Mouse (Mus musculus) limb, embryonic 10.5 days (tissue): ENCODE data around the gene Hoxc11. TPM values are rescaled to one million over a fixed set of nuclear protein-coding genes. Genes with fewer than 3 reads are reported as not detected.

Experiments
- DNase-seq: peaks from one replicate; pipeline ENCODE4 v3.0.0-alpha.2; 2017; ENCODE audit warnings: low spot score
- H3K27ac ChIP-seq: fragments of 300-500 bp; sonication (generic); 2 replicates; pipeline ENCODE4 v1.5.1; 2016; ENCODE audit warnings: mild to moderate bottlenecking
- H3K27me3 ChIP-seq: fragments of 300-500 bp; sonication (generic); 2 replicates; pipeline ENCODE4 v1.6.1; 2016; ENCODE audit warnings: low read depth, mild to moderate bottlenecking; ENCODE audit not compliant: poor library complexity, severe bottlenecking
- H3K36me3 ChIP-seq: fragments of 300-500 bp; sonication (generic); 2 replicates; pipeline ENCODE4 v1.6.1; 2016; ENCODE audit warnings: mild to moderate bottlenecking, moderate library complexity
- H3K4me1 ChIP-seq: fragments of 300-500 bp; sonication (generic); 2 replicates; pipeline ENCODE4 v1.6.1; 2016
- H3K4me3 ChIP-seq: fragments of 300-500 bp; sonication (generic); 2 replicates; pipeline ENCODE4 v1.5.1; 2016; ENCODE audit warnings: mild to moderate bottlenecking, moderate library complexity
- H3K9me3 ChIP-seq: fragments of 300-500 bp; sonication (generic); replicated peaks from 2 replicates; pipeline ENCODE4 v1.6.1; 2016; ENCODE audit warnings: mild to moderate bottlenecking
- WGBS: fragments of 180-500 bp; shearing (Covaris S2); methylation state at CpG from one replicate; pipeline ENCODE4 v1.1.7; 2016; 5-methylcytosine and 5-hydroxymethylcytosine counted together
- polyA plus RNA-seq: library from polyadenylated mRNA; unstranded; fragments of >200 nt; fragmentation: Nextera tagmentation; extraction: Ambion mirVana; gene quantifications from 2 replicates; pipeline ENCODE4 v1.2.1, GENCODE M21; 2016

The Hoxc11 gene
- polyA plus RNA-seq, 1 experiment from 2014 or later: 4.7 TPM

DNA sequence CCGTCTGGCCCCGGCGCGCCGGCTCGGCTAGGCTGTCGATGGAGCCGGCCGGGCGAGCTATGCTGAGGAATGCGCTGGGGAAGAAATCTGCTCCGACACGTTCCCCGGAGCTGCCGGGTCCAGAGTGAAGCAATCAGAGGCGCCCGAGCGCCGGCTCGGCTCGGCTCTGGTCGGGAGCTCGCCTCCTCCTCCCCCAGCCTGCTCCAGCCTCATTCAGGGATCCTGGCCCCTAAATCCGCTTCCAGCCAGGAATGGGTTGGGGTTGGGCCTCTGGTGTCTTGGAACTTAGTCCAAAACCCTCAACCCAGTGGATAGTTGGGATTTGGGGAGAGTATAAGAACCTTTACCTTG, 32.2 kb upstream of the Hoxc11 start:
- Histone ChIP-seq H3K4me1 (peaks cover 17% of the 10 kb centered on the region), H3K9me3 (no peaks in the 10 kb centered on the region), H3K36me3 (no peaks in the 10 kb centered on the region), H3K27ac (peak overlapping the region; percentile 66), H3K27me3 (peaks cover 100% of the 10 kb centered on the region), H3K4me3 (peak overlapping the region; percentile 41)
- WGBS: 0% methylated on average over 24 of the region's 24 CpGs
- DNase-seq: peak; percentile 68

- peak; percentile 53 for DNase-seq
- H3K4me1 ChIP-seq: peaks cover 17% of the 10 kb centered on the region
- 18% methylated on average over 6 of the region's 6 CpGs for WGBS
- H3K27ac ChIP-seq: no peak overlapping the region
- H3K4me3 ChIP-seq: no peak overlapping the region
- H3K36me3 ChIP-seq: no peaks in the 10 kb centered on the region
- H3K9me3 ChIP-seq: no peaks in the 10 kb centered on the region
- peaks cover 100% of the 10 kb centered on the region for H3K27me3 ChIP-seq
Observed at GRCm38 (mm10) chr15:102922636-102923500, 31.4 kb upstream of the Hoxc11 start.

DNA sequence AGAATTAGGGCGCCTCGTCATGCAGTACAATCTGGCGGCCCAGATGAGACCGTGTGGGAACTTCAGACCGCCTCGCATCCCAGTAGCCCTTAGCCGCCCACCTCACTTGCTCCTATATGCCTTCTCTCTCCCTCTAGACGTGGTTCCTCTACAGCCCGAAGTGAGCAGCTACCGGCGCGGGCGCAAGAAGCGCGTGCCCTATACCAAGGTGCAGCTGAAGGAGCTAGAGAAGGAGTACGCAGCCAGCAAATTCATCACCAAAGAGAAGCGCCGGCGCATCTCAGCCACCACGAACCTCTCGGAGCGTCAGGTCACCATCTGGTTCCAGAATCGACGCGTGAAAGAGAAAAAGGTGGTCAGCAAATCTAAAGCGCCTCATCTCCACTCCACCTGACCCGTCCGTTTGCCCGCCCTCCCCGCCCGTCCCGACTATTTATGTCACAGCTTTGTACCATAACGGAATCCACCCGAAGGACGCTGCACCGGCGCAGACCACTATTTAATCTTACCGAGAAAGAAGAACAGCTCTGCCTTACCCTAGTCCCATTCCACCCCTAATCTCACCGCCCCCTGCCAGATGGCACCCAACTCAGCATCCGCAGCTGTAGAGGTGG, 27.1 kb upstream of the Hoxc11 start:
- Histone ChIP-seq H3K36me3 (no peaks in the 10 kb centered on the region), H3K4me1 (peaks cover 8% of the 10 kb centered on the region), H3K27ac (no peak overlapping the region), H3K4me3 (no peak overlapping the region), H3K27me3 (peaks cover 100% of the 10 kb centered on the region), H3K9me3 (no peaks in the 10 kb centered on the region)
- under 1% methylated on average over 40 of the region's 40 CpGs for WGBS
- peak; percentile 67 for DNase-seq

DNA sequence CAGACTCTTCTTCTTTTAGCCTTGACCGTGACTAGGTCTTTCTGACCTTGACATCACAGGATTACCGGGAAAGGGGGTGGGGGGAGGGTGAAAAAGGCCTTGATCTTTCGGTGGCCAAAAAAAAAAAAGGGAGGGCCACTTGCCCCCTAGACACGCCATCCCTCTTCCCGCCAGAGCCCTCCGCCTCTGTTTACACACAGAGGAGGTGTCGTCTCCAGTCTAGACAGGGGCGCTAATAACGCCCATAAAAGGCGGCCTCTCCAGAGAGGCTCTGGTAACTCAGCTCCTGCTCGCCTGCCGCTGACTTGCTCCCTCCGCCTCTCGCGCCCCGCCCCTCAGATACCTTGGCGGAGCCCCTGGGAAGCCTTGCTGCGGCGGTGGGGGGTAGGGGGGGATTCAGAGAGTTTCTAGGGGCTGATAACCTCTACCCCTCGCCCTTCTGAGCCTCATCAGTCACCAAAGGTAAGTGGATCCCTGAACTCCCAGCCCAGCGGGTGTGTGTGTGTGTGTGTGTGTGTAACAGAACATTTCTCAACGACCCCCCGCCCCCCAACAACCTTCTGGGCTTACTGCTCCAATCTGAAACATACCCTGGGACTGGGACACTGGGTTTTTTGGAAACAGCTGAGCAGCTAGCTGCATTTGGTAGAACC, 22.4 kb upstream of the Hoxc11 start:
- Histone ChIP-seq H3K9me3 (no peaks in the 10 kb centered on the region), H3K4me1 (peaks cover 18% of the 10 kb centered on the region), H3K27me3 (peaks cover 100% of the 10 kb centered on the region), H3K4me3 (0 out of 2 replicates have a peak overlapping the region, but pooled peaks have one; percentile 7), H3K36me3 (no peaks in the 10 kb centered on the region), H3K27ac (no peak overlapping the region)
- WGBS: under 1% methylated on average over 23 of the region's 23 CpGs
- peak; percentile 61 for DNase-seq

DNA sequence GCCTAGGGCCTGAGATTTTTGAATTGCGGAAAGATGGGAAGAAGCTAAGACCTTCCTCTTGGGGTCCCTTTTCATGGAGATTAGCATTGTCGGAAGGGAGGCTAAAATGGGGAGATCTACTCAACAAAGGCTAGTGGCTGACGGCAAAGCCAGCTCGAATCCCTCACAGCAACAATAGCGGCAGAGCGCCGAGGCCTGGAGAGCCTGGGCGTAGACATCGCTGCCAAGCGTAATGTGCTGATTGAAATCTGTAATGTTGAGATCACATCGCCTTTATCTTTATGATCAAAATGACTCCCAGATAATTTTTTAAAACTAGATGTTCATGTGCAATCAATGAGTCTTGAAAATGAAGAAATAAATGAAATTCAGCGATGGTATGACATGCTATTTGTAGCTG, 19.8 kb upstream of the Hoxc11 start:
- peaks cover 100% of the 10 kb centered on the region for H3K27me3 ChIP-seq
- H3K4me3 ChIP-seq: 0 out of 2 replicates have a peak overlapping the region, but pooled peaks have one; percentile 0
- H3K36me3 ChIP-seq: no peaks in the 10 kb centered on the region
- H3K9me3 ChIP-seq: no peaks in the 10 kb centered on the region
- H3K27ac ChIP-seq: no peak overlapping the region
- DNase-seq: no peak
- H3K4me1 ChIP-seq: peaks cover 36% of the 10 kb centered on the region
- under 1% methylated on average over 12 of the region's 12 CpGs for WGBS

- Histone ChIP-seq H3K4me3 (0 out of 2 replicates have a peak overlapping the region, but pooled peaks have one; percentile 0), H3K27me3 (peaks cover 100% of the 10 kb centered on the region), H3K4me1 (peaks cover 41% of the 10 kb centered on the region), H3K27ac (no peak overlapping the region), H3K36me3 (no peaks in the 10 kb centered on the region), H3K9me3 (no peaks in the 10 kb centered on the region)
- peak; percentile 74 for DNase-seq
- WGBS: under 1% methylated on average over 27 of the region's 27 CpGs
Observed at GRCm38 (mm10) chr15:102934897-102935296, 19.3 kb upstream of the Hoxc11 start.

GRCm38 (mm10) chr15:102936279-102936972, 17.8 kb upstream of the Hoxc11 start, which contains the start of gene Hoxc12:
Gene Hoxc12, plus strand, starts transcription at chr15:102936757.
- Histone ChIP-seq H3K27ac (peak within 1 kb of the TSS; percentile 70), H3K27me3 (peaks cover 100% of the 10 kb centered on the region), H3K36me3 (no peaks in the 10 kb centered on the region), H3K4me3 (peak within 1 kb of the TSS; percentile 32), H3K9me3 (no peaks in the 10 kb centered on the region), H3K4me1 (peaks cover 42% of the 10 kb centered on the region)
- no peak for DNase-seq
- WGBS: 2% methylated on average over 31 of the region's 31 CpGs

- WGBS: under 1% methylated on average over 50 of the region's 50 CpGs
- peak overlapping the region; percentile 32 for H3K4me3 ChIP-seq
- peaks cover 100% of the 10 kb centered on the region for H3K27me3 ChIP-seq
- DNase-seq: no peak
- no peaks in the 10 kb centered on the region for H3K9me3 ChIP-seq
- H3K36me3 ChIP-seq: no peaks in the 10 kb centered on the region
- peaks cover 37% of the 10 kb centered on the region for H3K4me1 ChIP-seq
- peak overlapping the region; percentile 70 for H3K27ac ChIP-seq
Observed at GRCm38 (mm10) chr15:102937036-102937666, 17.1 kb upstream of the Hoxc11 start.

GRCm38 (mm10) chr15:102939256-102940155, 14.7 kb upstream of the Hoxc11 start:
- no peaks in the 10 kb centered on the region for H3K36me3 ChIP-seq
- H3K9me3 ChIP-seq: no peaks in the 10 kb centered on the region
- peak; percentile 62 for DNase-seq
- peak overlapping the region; percentile 36 for H3K4me3 ChIP-seq
- peak overlapping the region; percentile 44 for H3K27ac ChIP-seq
- peaks cover 100% of the 10 kb centered on the region for H3K27me3 ChIP-seq
- under 1% methylated on average over 34 of the region's 34 CpGs for WGBS
- peaks cover 48% of the 10 kb centered on the region for H3K4me1 ChIP-seq

DNA sequence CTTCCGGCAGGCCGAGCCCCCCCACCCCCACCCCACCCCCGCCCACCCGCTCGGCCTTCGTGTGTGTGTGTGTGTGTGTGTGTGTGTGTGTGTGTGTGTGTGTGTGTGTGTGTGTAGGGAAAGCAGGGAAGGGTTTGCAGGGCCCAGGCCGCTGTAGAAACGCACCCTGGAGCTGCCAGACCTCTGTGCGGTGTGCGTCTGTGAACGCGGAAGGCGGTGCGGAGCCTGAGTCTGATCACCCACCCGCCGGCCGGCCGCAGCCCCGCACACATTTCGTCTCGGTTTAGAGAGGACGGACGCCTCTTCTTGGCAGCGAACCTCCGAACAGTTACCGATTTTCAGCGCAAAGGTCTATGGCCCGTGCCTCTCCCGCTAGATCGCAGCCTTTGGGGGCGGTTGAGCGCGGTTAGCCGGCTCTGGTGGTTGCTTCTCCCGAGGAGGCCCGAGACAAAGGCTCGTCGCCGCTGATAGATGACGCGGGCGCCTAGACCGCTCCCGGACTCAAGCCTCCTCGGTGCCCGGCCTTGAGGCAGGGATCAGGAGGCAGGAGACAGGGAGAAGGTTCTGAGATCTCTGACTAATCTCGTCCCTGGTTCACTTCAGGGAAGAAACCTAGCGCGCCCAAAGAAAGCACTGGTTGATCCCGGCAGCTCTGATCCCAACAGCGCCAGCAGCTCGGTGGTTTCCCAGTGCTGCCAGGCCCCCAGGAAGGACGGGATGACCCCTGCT, 11.3 kb upstream of the Hoxc11 start:
- peak overlapping the region; percentile 87 for H3K27ac ChIP-seq
- no peaks in the 10 kb centered on the region for H3K36me3 ChIP-seq
- H3K9me3 ChIP-seq: no peaks in the 10 kb centered on the region
- under 1% methylated on average over 53 of the region's 53 CpGs for WGBS
- H3K4me1 ChIP-seq: peaks cover 36% of the 10 kb centered on the region
- DNase-seq: peak; percentile 72
- H3K27me3 ChIP-seq: peaks cover 100% of the 10 kb centered on the region
- H3K4me3 ChIP-seq: peak overlapping the region; percentile 51

- peak overlapping the region; percentile 87 for H3K27ac ChIP-seq
- peaks cover 34% of the 10 kb centered on the region for H3K4me1 ChIP-seq
- H3K4me3 ChIP-seq: peak overlapping the region; percentile 51
- no peaks in the 10 kb centered on the region for H3K9me3 ChIP-seq
- no peaks in the 10 kb centered on the region for H3K36me3 ChIP-seq
- no peak for DNase-seq
- WGBS: 1% methylated on average over 5 of the region's 5 CpGs
- H3K27me3 ChIP-seq: peaks cover 100% of the 10 kb centered on the region
Observed at GRCm38 (mm10) chr15:102943468-102943813, 10.8 kb upstream of the Hoxc11 start.
